Mouse (Mus musculus) G1E (cell line): ENCODE measurements around the gene Tmem255b. TPM values are rescaled to one million over a fixed set of nuclear protein-coding genes. Genes with fewer than 3 reads are reported as not detected.

Experiments used
- ATAC-seq: 2 replicates; pipeline ENCODE4 v1.8.0; 2016; ENCODE audit warnings: mild to moderate bottlenecking; ENCODE audit not compliant: insufficient number of reproducible peaks, poor library complexity, low FRiP score, severe bottlenecking; ENCODE audit errors: extremely low read depth
- DNase-seq: peaks from one replicate; pipeline ENCODE4 v3.0.0; 2012; ENCODE audit warnings: low spot score
- H3K27me3 ChIP-seq: 2 replicates; pipeline ENCODE4 v1.6.1; 2012; ENCODE audit warnings: mild to moderate bottlenecking, low read length, inconsistent platforms; ENCODE audit not compliant: insufficient read depth
- H3K36me3 ChIP-seq: replicated peaks from 2 replicates; pipeline ENCODE3; 2012; ENCODE audit warnings: mild to moderate bottlenecking, inconsistent platforms
- H3K4me1 ChIP-seq: 2 replicates; pipeline ENCODE4 v1.6.1; 2012; ENCODE audit warnings: low read depth, low read length, inconsistent platforms, mixed read lengths; ENCODE audit not compliant: insufficient read depth
- H3K4me3 ChIP-seq: 2 replicates; pipeline ENCODE4 v1.5.1; 2012; ENCODE audit warnings: low read depth, mild to moderate bottlenecking, inconsistent platforms, low read length, moderate library complexity, mixed read lengths
- H3K9me3 ChIP-seq: replicated peaks from 2 replicates; pipeline ENCODE4 v1.6.1; 2012; ENCODE audit warnings: inconsistent platforms
- CTCF ChIP-seq: IDR thresholded peaks from 2 replicates; pipeline ENCODE4 v1.5.1; 2012; ENCODE audit warnings: low read depth, low read length, inconsistent platforms, mixed read lengths
- GATA1 ChIP-seq: IDR thresholded peaks from 2 replicates; pipeline ENCODE4 v1.6.1; 2012; ENCODE audit warnings: borderline replicate concordance, low read length, inconsistent platforms, mixed read lengths
- GATA2 ChIP-seq: IDR thresholded peaks from 2 replicates; pipeline ENCODE4 v1.6.1; 2012; ENCODE audit warnings: low read depth, low read length, inconsistent platforms, borderline replicate concordance
- POLR2AphosphoS5 ChIP-seq: IDR thresholded peaks from 2 replicates; pipeline ENCODE4 v1.6.1; 2012; ENCODE audit warnings: low read depth, low read length, inconsistent platforms; ENCODE audit not compliant: insufficient replicate concordance
- TAL1 ChIP-seq: conservative IDR thresholded peaks from 2 replicates; pipeline ENCODE4 v1.6.1; 2012; ENCODE audit warnings: low read depth, low read length, inconsistent platforms, mixed read lengths
- polyA plus RNA-seq: library from polyadenylated mRNA; stranded (reverse); fragments of >175 nt; gene quantifications from 2 replicates; pipeline ENCODE4 v1.2.3, GENCODE M21; 2012
- total RNA-seq, 2 experiments: library from RNA; stranded (forward) in 1 of 2; stranded (reverse) in 1 of 2; fragments of 200-1000 nt in 1 of 2; fragments of >200 nt in 1 of 2; fragmentation: Nextera tagmentation in 1 of 2; gene quantifications; 2 replicates each; pipeline ENCODE4 v1.2.3; 2014 to 2017

Tmem255b gene
- total and polyA plus RNA-seq, 3 experiments: not detected

DNA sequence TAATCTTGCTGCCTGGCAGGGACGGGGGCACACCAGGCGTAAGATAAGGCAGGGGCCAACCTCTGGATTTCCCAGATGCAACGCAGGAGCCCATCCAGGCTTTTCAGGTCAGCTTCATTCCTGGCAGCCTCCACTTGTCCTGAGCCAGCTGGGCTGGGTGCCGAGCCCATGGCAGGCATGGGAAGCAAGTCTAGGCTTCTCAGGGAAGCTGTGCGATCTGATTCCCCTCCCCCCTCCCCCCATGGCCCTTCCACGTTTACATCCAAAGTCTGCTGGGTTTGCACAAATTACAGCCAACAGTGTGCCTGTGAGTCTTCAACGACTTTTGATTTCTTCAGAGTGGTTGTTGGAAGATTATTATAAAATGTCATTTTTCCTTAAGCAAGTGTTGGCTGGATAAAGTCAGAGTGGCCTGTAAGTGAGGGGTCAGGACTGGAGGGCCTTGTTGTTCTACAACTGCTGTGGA lies 46.1 kb downstream of the Tmem255b start:
- DNase-seq: no peak
- no peak overlapping the region for H3K4me3 ChIP-seq
- TF ChIP-seq TAL1 (no peak), CTCF (no peak), GATA1 (no peak), POLR2AphosphoS5 (no peak), GATA2 (no peak)
- peaks cover 4% of the 10 kb centered on the region for H3K27me3 ChIP-seq
- no peaks in the 10 kb centered on the region for H3K4me1 ChIP-seq
- no peaks in the 10 kb centered on the region for H3K36me3 ChIP-seq
- H3K9me3 ChIP-seq: no peaks in the 10 kb centered on the region
- ATAC-seq: no peak

DNA sequence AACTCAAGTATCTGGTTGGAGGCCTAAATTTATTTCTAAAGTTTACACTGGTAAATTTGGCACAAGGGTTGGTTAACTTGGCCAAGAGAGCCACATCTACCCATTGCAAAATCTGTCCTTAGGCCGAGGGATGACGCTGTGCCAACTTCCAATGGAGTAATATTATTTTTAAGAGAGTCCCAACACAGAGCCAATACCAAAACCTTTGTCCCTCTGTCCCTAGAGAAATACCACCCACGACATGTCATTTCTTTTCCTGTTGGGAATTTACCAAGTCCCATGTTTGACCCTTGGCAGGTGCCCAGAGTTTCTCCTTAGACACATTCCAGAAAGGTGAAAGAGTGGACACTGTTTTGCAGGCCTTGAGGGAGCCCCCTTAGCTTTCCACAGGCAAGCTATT lies 46.6 kb downstream of the Tmem255b start:
- no peak overlapping the region for H3K4me3 ChIP-seq
- no peaks in the 10 kb centered on the region for H3K9me3 ChIP-seq
- H3K27me3 ChIP-seq: peaks cover 4% of the 10 kb centered on the region
- H3K4me1 ChIP-seq: no peaks in the 10 kb centered on the region
- DNase-seq (no peak), ATAC-seq (no peak)
- no peaks in the 10 kb centered on the region for H3K36me3 ChIP-seq
- no peak for TF ChIP-seq GATA1
- no peak for TF ChIP-seq CTCF
- no peak for TF ChIP-seq POLR2AphosphoS5
- no peak for TF ChIP-seq TAL1
- no peak for TF ChIP-seq GATA2

DNA sequence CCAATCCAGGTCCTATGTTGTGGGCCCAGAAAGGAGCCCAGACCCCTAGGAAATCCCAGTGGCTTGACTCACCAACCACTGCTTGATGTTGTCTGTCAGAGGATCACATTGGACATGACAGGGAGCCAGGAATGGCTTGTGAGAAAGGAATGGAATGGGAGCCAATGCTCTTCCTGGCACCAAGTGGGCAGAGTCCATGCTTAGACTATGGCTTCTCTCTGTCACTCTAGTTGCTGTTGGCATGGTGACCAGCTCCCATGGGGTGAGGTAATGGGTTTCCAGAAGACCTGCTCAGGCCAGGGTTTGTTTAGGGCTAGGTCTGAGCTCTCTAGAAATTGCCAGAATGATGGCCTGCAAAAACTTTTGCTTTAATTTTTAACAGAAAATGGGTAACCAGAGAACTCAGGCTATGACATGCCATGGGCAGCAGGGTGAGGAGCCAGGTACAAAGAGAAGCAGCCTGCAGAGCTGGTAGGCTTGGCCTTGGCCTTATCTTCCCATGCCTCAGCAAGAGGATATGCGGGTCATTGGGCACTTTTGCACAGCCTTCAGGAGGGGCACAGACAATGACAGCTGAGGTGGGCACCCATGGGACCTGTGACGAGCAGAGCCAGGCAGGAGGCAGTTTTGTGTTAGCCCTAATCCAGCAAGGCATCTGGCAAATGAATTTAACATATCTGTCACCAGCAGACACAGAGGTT lies 47.3 kb downstream of the Tmem255b start:
- Histone ChIP-seq H3K36me3 (no peaks in the 10 kb centered on the region), H3K4me1 (no peaks in the 10 kb centered on the region), H3K4me3 (no peak overlapping the region), H3K9me3 (no peaks in the 10 kb centered on the region), H3K27me3 (peaks cover 2% of the 10 kb centered on the region)
- ATAC-seq (no peak), DNase-seq (no peak)
- TF ChIP-seq TAL1 (no peak), POLR2AphosphoS5 (no peak), CTCF (no peak), GATA1 (no peak), GATA2 (no peak)

- TF ChIP-seq GATA1 (no peak), GATA2 (no peak), CTCF (no peak), TAL1 (no peak), POLR2AphosphoS5 (no peak)
- no peaks in the 10 kb centered on the region for H3K4me1 ChIP-seq
- no peak for ATAC-seq
- DNase-seq: no peak
- peaks cover 5% of the 10 kb centered on the region for H3K27me3 ChIP-seq
- no peaks in the 10 kb centered on the region for H3K36me3 ChIP-seq
- H3K9me3 ChIP-seq: no peaks in the 10 kb centered on the region
- no peak overlapping the region for H3K4me3 ChIP-seq
Observed at GRCm38 (mm10) chr8:13483191-13483590, 48.2 kb downstream of the Tmem255b start.

DNA sequence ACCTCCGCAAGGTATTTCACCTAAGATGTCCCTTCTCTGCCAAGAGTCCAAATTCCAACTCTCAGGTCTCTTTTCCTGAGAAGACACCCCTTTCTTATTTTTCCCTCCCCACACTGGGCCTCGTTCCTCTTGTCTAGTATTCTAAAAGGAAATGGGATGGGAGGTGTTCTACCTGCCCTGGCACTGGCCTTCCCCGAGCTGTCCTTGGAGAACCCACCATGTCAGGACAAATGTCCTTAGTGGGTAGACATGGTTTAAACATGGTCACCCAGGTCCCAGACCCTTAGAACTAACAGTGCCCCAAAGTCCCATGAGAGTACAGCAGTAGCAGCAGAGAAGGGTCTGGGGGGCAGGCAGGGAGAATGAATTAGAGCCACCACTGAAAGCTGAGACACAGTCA lies 54.4 kb downstream of the Tmem255b start:
- H3K9me3 ChIP-seq: peaks cover 7% of the 10 kb centered on the region
- H3K27me3 ChIP-seq: peaks cover 5% of the 10 kb centered on the region; the same call in 1 of the 2 replicates
- no peaks in the 10 kb centered on the region for H3K4me1 ChIP-seq
- TF ChIP-seq GATA1 (no peak), CTCF (no peak)
- DNase-seq (no peak), ATAC-seq (no peak)
- no peaks in the 10 kb centered on the region for H3K36me3 ChIP-seq
- H3K4me3 ChIP-seq: no peak overlapping the region

- Histone ChIP-seq H3K36me3 (no peaks in the 10 kb centered on the region), H3K4me3 (no peak overlapping the region), H3K9me3 (peaks cover 7% of the 10 kb centered on the region), H3K4me1 (no peaks in the 10 kb centered on the region), H3K27me3 (peaks cover 5% of the 10 kb centered on the region; the same call in 1 of the 2 replicates)
- ATAC-seq (no peak), DNase-seq (no peak)
- TF ChIP-seq POLR2AphosphoS5: no peak
- no peak for TF ChIP-seq TAL1
- no peak for TF ChIP-seq GATA2
- TF ChIP-seq GATA1: no peak
- TF ChIP-seq CTCF: no peak
Observed at GRCm38 (mm10) chr8:13489986-13490910, 55.3 kb downstream of the Tmem255b start.
